Mouse (Mus musculus) C2C12 (cell line): ENCODE data around the gene Nlrp1a.

Experiments used
- CEBPB ChIP-seq: IDR thresholded peaks from one replicate; pipeline ENCODE4 v1.6.1; 2011; ENCODE audit warnings: low read depth, mild to moderate bottlenecking, control low read depth, moderate library complexity
- CTCF ChIP-seq: IDR thresholded peaks from one replicate; pipeline ENCODE4 v1.5.1; 2011; ENCODE audit not compliant: control insufficient read depth, insufficient read depth, insufficient read length
- MAX ChIP-seq: IDR thresholded peaks from one replicate; pipeline ENCODE4 v1.6.1; 2011; ENCODE audit warnings: mild to moderate bottlenecking, control low read depth
- MYOD1 ChIP-seq: IDR thresholded peaks from one replicate; pipeline ENCODE4 v1.6.1; 2011; ENCODE audit warnings: low read depth; ENCODE audit not compliant: control insufficient read depth, insufficient read length
- MYOG ChIP-seq: IDR thresholded peaks from one replicate; pipeline ENCODE4 v1.6.1; 2011; ENCODE audit not compliant: control insufficient read depth, insufficient read length; ENCODE audit errors: extremely low read depth
- USF1 ChIP-seq: IDR thresholded peaks from one replicate; pipeline ENCODE4 v1.6.1; 2011; ENCODE audit warnings: low read depth, mild to moderate bottlenecking, control low read depth, moderate library complexity

GRCm38 (mm10) chr11:71169633-71170032 is 25.1 kb upstream of the Nlrp1a start:
- TF ChIP-seq MYOD1, result no peak
- no peak for TF ChIP-seq CTCF
- no peak for TF ChIP-seq MYOG
- TF ChIP-seq MAX, result no peak
- no peak for TF ChIP-seq USF1
- TF ChIP-seq CEBPB, result no peak
